Mouse (Mus musculus): ENCODE data around the gene Atat1.
A peak's percentile ranks its signal among the peaks of the same experiment; 100 is the strongest.

DNA sequence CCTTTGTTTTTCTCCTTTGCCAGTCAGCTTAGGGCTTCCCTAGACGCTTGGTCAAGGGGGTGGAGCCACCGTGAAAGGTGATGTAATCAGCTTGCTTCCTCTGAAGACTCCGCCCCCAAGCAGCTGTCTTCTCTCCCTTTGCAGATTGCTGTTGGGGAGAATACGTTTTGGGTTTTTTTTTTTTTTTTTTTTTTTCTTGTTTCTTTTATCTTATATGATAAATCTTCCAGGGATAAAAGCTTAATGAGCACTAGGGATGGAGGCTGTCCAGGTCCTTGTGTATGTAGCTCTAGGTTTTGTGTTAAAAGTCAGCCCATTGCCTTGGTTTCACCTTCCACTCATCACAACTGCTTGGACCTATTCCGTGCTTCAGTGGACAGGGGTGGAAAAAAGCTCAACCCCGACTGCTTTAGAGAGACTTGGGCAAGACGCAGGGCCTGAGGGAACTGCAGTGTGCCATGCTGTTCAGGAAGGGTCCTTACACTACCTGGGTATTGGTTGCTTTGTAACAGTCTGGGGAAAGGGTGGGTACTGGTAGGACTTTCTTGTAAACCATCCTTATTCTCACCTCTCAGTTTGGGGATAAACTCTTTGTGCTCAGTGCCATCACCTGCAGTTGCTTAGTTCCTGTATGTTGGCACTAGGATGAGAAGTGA is 9.3 kb upstream of the Atat1 start:
- TF ChIP-seq CTCF (IDR thresholded peaks at IDR 0.05; ENCODE audit: borderline replicate concordance, insufficient read depth, low read depth, low read length): no peak
- peak; percentile 51; the same call in 1 of the 2 replicates for TF ChIP-seq POLR2A (IDR thresholded peaks at IDR 0.05; ENCODE audit: borderline replicate concordance, insufficient read depth, low read length)

All from cerebellum, adult 2 months (tissue).